Mouse (Mus musculus): ENCODE data around the gene Agbl4. TPM values are rescaled to one million over a fixed set of nuclear protein-coding genes. Genes with fewer than 3 reads are reported as not detected.
A peak's percentile ranks its signal among the peaks of the same experiment; 100 is the strongest.

Gene Agbl4
- polyA plus RNA-seq, 1 experiment = 0.21 TPM

GRCm38 (mm10) chr4:111399784-111400183, 1002.3 kb downstream of the Agbl4 start:
- TF ChIP-seq POLR2A (IDR thresholded peaks at IDR 0.05; ENCODE audit: borderline replicate concordance, extremely low read depth, low read depth, low read length) (no peak), CTCF (IDR thresholded peaks at IDR 0.05; ENCODE audit: insufficient read depth, low read length) (no peak)
- no peaks in the 10 kb centered on the region for H3K4me1 ChIP-seq (ENCODE audit: control insufficient read depth, insufficient read depth, low read length)
- no peak overlapping the region for H3K4me3 ChIP-seq (replicated peaks; ENCODE audit: extremely low read depth, low read depth, low read length)
- DNase-seq = no peak

GRCm38 (mm10) chr4:111400676-111401075, 1003.2 kb downstream of the Agbl4 start:
- 34% methylated on average over 2 of the region's 2 CpGs for WGBS
- TF ChIP-seq POLR2A (IDR thresholded peaks at IDR 0.05; ENCODE audit: borderline replicate concordance, extremely low read depth, low read depth, low read length) (no peak), CTCF (IDR thresholded peaks at IDR 0.05; ENCODE audit: insufficient read depth, low read length) (no peak)
- DNase-seq = no peak
- Histone ChIP-seq H3K4me3 (replicated peaks; ENCODE audit: extremely low read depth, low read depth, low read length) (no peak overlapping the region), H3K4me1 (ENCODE audit: control insufficient read depth, insufficient read depth, low read length) (no peaks in the 10 kb centered on the region)

GRCm38 (mm10) chr4:111403243-111403642, 1005.8 kb downstream of the Agbl4 start:
- 27% methylated on average over 1 of the region's 1 CpGs for WGBS
- Histone ChIP-seq H3K4me1 (ENCODE audit: control insufficient read depth, insufficient read depth, low read length) (no peaks in the 10 kb centered on the region), H3K4me3 (replicated peaks; ENCODE audit: extremely low read depth, low read depth, low read length) (no peak overlapping the region)
- DNase-seq = no peak
- no peak for TF ChIP-seq POLR2A (IDR thresholded peaks at IDR 0.05; ENCODE audit: borderline replicate concordance, extremely low read depth, low read depth, low read length)
- no peak for TF ChIP-seq CTCF (IDR thresholded peaks at IDR 0.05; ENCODE audit: insufficient read depth, low read length)

GRCm38 (mm10) chr4:111410731-111411130, 1013.3 kb downstream of the Agbl4 start:
- peaks cover 1% of the 10 kb centered on the region; the same call in 1 of the 2 replicates for H3K4me1 ChIP-seq (ENCODE audit: control insufficient read depth, insufficient read depth, low read length)
- no peak overlapping the region for H3K4me3 ChIP-seq (replicated peaks; ENCODE audit: extremely low read depth, low read depth, low read length)
- no peak for DNase-seq
- TF ChIP-seq POLR2A (IDR thresholded peaks at IDR 0.05; ENCODE audit: borderline replicate concordance, extremely low read depth, low read depth, low read length) = no peak
- no peak for TF ChIP-seq CTCF (IDR thresholded peaks at IDR 0.05; ENCODE audit: insufficient read depth, low read length)
- WGBS = 87% methylated on average over 4 of the region's 4 CpGs

GRCm38 (mm10) chr4:111414399-111414798, 1016.9 kb downstream of the Agbl4 start:
- peak; percentile 8 for DNase-seq
- TF ChIP-seq CTCF (IDR thresholded peaks at IDR 0.05; ENCODE audit: insufficient read depth, low read length) = no peak
- TF ChIP-seq POLR2A (IDR thresholded peaks at IDR 0.05; ENCODE audit: borderline replicate concordance, extremely low read depth, low read depth, low read length) = no peak
- 4% methylated on average over 6 of the region's 6 CpGs for WGBS
- H3K4me3 ChIP-seq (replicated peaks; ENCODE audit: extremely low read depth, low read depth, low read length) = peak overlapping the region; percentile 78
- H3K4me1 ChIP-seq (ENCODE audit: control insufficient read depth, insufficient read depth, low read length) = peaks cover 2% of the 10 kb centered on the region; the same call in 1 of the 2 replicates

GRCm38 (mm10) chr4:111414818-111415488, 1017.5 kb downstream of the Agbl4 start, which contains the start of gene Bend5:
Gene Bend5 (plus strand): TSS chr4:111415006.
- 2% methylated on average over 65 of the region's 66 CpGs for WGBS
- peak within 1 kb of the TSS; percentile 78 for H3K4me3 ChIP-seq (replicated peaks; ENCODE audit: extremely low read depth, low read depth, low read length)
- H3K4me1 ChIP-seq (ENCODE audit: control insufficient read depth, insufficient read depth, low read length) = peaks cover 2% of the 10 kb centered on the region; the same call in 1 of the 2 replicates
- no peak for TF ChIP-seq POLR2A (IDR thresholded peaks at IDR 0.05; ENCODE audit: borderline replicate concordance, extremely low read depth, low read depth, low read length)
- TF ChIP-seq CTCF (IDR thresholded peaks at IDR 0.05; ENCODE audit: insufficient read depth, low read length) = no peak
- DNase-seq = peak; percentile 43

GRCm38 (mm10) chr4:111416126-111416525, 1018.7 kb downstream of the Agbl4 start:
- no peak for DNase-seq
- TF ChIP-seq POLR2A (IDR thresholded peaks at IDR 0.05; ENCODE audit: borderline replicate concordance, extremely low read depth, low read depth, low read length) (no peak), CTCF (IDR thresholded peaks at IDR 0.05; ENCODE audit: insufficient read depth, low read length) (no peak)
- peaks cover 2% of the 10 kb centered on the region; the same call in 1 of the 2 replicates for H3K4me1 ChIP-seq (ENCODE audit: control insufficient read depth, insufficient read depth, low read length)
- WGBS = 56% methylated on average over 3 of the region's 3 CpGs
- no peak overlapping the region for H3K4me3 ChIP-seq (replicated peaks; ENCODE audit: extremely low read depth, low read depth, low read length)

GRCm38 (mm10) chr4:111416551-111416950, 1019.1 kb downstream of the Agbl4 start:
- no peak for DNase-seq
- WGBS = 86% methylated on average over 3 of the region's 3 CpGs
- Histone ChIP-seq H3K4me1 (ENCODE audit: control insufficient read depth, insufficient read depth, low read length) (peaks cover 2% of the 10 kb centered on the region; the same call in 1 of the 2 replicates), H3K4me3 (replicated peaks; ENCODE audit: extremely low read depth, low read depth, low read length) (no peak overlapping the region)
- TF ChIP-seq CTCF (IDR thresholded peaks at IDR 0.05; ENCODE audit: insufficient read depth, low read length) = no peak
- no peak for TF ChIP-seq POLR2A (IDR thresholded peaks at IDR 0.05; ENCODE audit: borderline replicate concordance, extremely low read depth, low read depth, low read length)

GRCm38 (mm10) chr4:111417716-111418115, 1020.3 kb downstream of the Agbl4 start:
- Histone ChIP-seq H3K4me1 (ENCODE audit: control insufficient read depth, insufficient read depth, low read length) (peaks cover 2% of the 10 kb centered on the region; the same call in 1 of the 2 replicates), H3K4me3 (replicated peaks; ENCODE audit: extremely low read depth, low read depth, low read length) (no peak overlapping the region)
- DNase-seq = no peak
- TF ChIP-seq POLR2A (IDR thresholded peaks at IDR 0.05; ENCODE audit: borderline replicate concordance, extremely low read depth, low read depth, low read length) = no peak
- no peak for TF ChIP-seq CTCF (IDR thresholded peaks at IDR 0.05; ENCODE audit: insufficient read depth, low read length)
- WGBS = 93% methylated on average over 5 of the region's 5 CpGs

- Histone ChIP-seq H3K4me3 (replicated peaks; ENCODE audit: extremely low read depth, low read depth, low read length) (no peak overlapping the region), H3K4me1 (ENCODE audit: control insufficient read depth, insufficient read depth, low read length) (peaks cover 2% of the 10 kb centered on the region; the same call in 1 of the 2 replicates)
- no peak for DNase-seq
- WGBS = 88% methylated on average over 1 of the region's 1 CpGs
- TF ChIP-seq CTCF (IDR thresholded peaks at IDR 0.05; ENCODE audit: insufficient read depth, low read length) = no peak
- TF ChIP-seq POLR2A (IDR thresholded peaks at IDR 0.05; ENCODE audit: borderline replicate concordance, extremely low read depth, low read depth, low read length) = no peak
Observed at GRCm38 (mm10) chr4:111419476-111419875, 1022.0 kb downstream of the Agbl4 start.
